Mouse (Mus musculus): Measurements from ENCODE around the gene Nxpe5.
A peak's percentile ranks its signal among the peaks of the same experiment; 100 is the strongest.

Gene Nxpe5

DNA sequence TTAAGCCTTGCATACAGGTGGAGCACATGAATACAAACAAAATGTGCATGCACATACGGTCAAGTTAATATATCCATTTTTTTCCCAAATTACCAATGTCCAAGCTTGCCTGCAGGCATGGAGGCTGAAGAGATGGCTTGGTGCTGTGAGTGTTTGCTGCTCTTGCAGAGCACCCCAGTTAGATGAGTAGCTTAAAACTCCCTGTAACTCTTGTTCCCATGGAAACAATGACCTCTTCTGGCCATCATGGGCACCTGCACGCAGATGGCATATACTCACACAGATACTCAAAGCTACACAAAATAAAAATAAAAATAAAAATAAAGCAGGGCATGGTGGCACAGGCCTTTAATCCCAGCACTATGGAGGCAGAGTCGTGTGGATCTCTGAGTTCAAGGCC is 27.4 kb downstream of the Nxpe5 start:
- DNase-seq (ENCODE audit: low spot score), result no peak

DNA sequence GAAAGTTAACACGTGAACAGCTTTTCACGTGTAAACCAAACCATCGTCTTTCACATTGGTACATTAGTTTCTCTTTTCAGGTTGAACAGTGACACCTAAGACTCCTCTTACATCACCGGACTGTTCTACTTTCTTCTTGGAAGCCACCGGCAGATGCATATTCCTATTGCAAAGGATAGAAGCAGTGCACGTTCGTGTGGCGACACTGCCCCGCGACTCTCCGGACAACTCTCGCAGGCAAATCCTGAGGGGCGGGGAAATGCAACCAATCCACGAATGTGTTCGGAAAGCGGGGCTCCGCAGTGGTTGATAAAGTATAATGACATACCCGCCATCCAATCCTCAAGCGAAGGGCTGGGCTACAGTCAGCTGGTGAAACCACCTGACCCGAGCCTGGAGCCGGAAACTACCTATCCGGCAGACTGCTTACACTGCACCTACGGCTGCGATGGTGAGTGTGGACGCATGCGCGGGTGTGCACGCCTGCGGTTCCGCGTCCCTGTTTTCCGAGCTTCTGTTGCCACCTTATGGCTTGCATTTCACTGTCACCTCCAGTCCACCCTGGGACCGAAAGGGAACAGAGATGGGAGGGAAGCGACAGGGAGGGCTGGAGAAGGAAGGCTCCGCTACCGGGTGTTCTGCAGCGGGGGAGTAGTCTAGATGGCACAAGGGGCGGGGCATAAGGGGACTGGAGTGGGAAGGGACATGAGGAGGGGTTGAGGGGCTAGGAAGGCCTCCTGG is 29.8 kb downstream of the Nxpe5 start, which contains the start of gene Lamtor4:
Lamtor4 (plus strand) TSS at position 130 of the 741 bp plus-strand sequence.
- DNase-seq (ENCODE audit: low spot score), result peak; percentile 94

GRCm38 (mm10) chr5:138256094-138256467 is 30.4 kb downstream of the Nxpe5 start:
- DNase-seq (ENCODE audit: low spot score), result no peak

GRCm38 (mm10) chr5:138256966-138257584 is 31.4 kb downstream of the Nxpe5 start:
- DNase-seq (ENCODE audit: low spot score), result no peak

DNA sequence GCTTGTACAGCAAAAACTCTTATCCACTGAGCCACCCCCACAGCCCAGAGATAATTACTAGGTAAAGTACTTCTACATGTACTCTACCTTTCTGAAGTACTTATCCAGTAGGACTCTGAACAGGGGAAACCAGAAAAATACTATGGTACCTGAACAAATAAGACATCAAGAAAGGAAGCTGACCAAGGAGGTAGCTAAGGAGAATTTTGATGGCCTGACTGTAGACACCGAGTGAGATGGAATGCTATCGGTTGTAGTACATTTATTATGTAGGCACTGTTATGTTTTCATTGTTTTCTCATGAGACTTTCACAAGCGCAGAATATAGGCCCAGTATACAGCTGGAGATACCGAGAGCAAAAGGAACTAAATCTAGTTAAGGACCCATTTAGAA is 31.9 kb downstream of the Nxpe5 start:
- DNase-seq (ENCODE audit: low spot score), result no peak

DNA sequence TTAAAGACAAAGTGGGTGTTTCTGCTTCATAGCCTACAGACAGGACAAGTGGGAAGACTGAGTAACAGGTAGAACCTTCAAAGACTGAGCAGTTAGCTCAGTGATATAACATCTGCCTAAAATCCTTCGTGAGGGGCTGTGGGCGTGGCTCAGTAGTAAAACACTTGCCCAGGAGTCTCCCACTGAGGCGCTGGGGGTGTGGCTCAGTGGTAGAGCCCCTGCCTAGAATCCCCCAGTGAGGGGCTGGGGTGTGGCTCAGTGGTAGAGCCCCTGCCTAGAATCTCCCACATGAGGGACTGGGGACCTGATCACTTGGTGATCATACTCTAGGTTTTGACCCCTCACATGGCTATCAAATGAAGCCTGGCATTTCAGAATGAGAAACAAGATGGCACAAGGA is 32.4 kb downstream of the Nxpe5 start:
- no peak for DNase-seq (ENCODE audit: low spot score)

- DNase-seq (ENCODE audit: low spot score), result no peak
These were observed 32.8 kb downstream of the Nxpe5 start for GRCm38 (mm10) chr5:138258542-138258941.

GRCm38 (mm10) chr5:138258993-138259392 is 33.3 kb downstream of the Nxpe5 start:
- DNase-seq (ENCODE audit: low spot score), result no peak

DNA sequence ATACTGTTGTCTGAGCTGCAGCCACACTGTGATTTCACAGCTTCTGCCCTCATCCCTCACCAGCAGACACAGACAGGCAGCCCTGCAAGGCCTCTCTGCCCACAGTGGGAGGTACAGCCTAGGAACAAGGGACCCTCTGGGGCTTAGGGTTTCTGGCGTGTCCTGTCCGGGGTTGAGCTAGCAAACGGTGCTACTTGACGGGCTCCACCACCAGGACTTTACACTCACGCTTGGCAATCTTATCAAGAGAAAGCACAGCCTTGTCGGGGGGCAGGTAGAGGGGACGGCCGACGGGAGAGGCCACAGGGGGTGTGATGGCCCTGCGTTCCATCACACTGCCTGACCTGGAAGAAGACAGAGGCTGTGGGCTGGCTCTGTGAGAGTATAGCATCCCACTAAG is 34.4 kb downstream of the Nxpe5 start:
- no peak for DNase-seq (ENCODE audit: low spot score)

DNA sequence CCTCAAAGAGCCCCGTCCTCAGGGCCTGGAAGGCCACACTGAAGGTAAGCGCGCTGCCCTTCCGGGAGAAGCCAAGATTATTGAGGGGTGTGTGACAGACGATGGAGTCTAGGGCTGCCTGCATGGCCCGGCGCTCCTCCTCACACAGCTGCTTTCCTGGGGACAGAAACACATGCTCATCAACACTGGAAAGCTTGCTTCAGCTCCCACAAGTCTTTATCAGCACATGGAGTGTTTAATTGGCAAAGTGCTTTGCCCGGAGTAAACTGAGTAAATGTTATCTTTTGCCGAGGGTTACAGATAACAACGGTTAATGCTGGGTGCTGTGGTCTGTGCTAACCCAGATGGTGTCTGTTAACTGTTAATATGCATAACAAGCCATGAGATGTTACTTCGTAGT is 35.1 kb downstream of the Nxpe5 start:
- DNase-seq (ENCODE audit: low spot score), result no peak

GRCm38 (mm10) chr5:138262001-138262400 is 36.3 kb downstream of the Nxpe5 start:
- DNase-seq (ENCODE audit: low spot score), result no peak

DNA sequence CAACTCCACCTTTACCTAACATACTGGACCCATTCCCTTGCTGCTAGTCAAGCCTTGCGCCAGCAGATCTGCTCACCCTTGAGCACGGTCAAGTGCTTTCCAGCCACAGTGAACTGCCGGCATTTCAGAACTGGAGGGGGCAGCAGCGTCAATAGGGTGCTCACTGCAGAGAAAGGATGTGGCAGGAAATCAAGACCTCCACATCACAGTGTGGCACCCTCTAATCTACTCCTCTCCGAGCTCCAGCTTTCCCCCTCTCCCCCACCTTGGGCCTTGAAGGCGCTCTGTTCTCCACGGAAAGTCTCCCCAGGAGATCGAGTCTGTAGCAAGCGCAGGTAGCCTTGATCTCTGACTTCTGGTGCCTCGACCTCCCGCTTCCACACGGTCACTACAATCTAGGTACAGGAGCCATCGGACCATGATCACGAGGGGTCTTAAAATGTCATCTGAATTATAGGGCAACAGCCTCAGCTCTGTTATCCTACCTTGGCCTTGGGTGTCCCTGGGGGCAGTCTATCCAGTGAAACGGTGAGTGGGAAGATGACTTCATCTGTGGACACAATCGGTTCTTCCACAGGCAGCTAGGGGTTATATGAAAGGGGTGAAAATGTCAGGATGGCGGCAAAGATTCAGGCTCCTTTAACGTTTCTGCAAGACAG is 37.0 kb downstream of the Nxpe5 start:
- DNase-seq (ENCODE audit: low spot score), result no peak

- peak; percentile 89 for DNase-seq (ENCODE audit: low spot score)
These were observed 37.8 kb downstream of the Nxpe5 start, which contains the start of gene BC037034 for GRCm38 (mm10) chr5:138263260-138264206. Gene BC037034 (minus strand): TSS chr5:138264033.

GRCm38 (mm10) chr5:138264207-138264578 is 38.5 kb downstream of the Nxpe5 start:
- no peak for DNase-seq (ENCODE audit: low spot score)

GRCm38 (mm10) chr5:138265712-138266111 is 40.0 kb downstream of the Nxpe5 start:
- DNase-seq (ENCODE audit: low spot score), result no peak

GRCm38 (mm10) chr5:138267114-138267513 is 41.4 kb downstream of the Nxpe5 start:
- no peak for DNase-seq (ENCODE audit: low spot score)

DNA sequence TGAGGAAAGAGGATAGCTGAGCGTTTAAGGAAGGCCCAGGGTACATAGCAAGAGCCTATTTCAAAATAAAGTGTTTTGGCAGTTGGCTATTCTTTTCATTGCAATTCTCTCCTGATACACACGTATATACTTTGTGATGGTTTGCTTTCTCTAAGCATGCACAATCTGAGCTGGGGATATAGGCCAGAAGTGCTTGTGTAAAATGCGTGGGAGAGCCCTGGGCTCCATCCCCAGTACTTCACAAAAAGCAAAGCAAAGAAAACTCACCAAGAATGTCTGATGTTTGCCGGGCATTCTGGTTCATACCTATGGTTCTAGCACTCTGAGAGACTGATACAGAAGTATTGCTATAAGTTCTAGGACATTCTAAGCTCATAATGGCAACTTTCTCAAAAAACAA is 43.3 kb downstream of the Nxpe5 start:
- DNase-seq (ENCODE audit: low spot score), result no peak

- no peak for DNase-seq (ENCODE audit: low spot score)
These were observed 45.5 kb downstream of the Nxpe5 start for GRCm38 (mm10) chr5:138271232-138271631.

GRCm38 (mm10) chr5:138272409-138272923 is 46.8 kb downstream of the Nxpe5 start, which contains the start of gene Gal3st4:
Gene Gal3st4 (minus strand): TSS chr5:138272840.
- DNase-seq (ENCODE audit: low spot score), result no peak

DNA sequence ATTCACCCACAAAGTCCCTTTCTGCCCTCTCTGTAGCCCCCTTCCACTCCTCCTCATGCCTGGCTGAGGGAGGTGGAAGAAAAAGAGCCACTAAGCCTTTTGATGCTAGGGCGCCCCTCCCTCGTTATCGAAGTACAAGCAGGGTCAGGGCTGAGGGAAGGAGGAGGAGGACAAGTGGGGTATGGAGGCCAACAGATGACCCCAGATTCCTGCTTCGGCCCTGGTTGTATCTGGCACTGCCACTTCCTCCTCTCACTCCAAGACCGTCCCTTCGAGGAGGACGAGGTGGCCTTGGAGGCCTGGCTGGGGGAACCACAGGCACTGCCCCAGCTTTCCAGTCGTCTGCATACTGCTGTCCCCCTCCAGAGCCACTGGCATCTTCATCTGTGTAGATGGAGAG is 48.5 kb downstream of the Nxpe5 start:
- DNase-seq (ENCODE audit: low spot score), result no peak

DNA sequence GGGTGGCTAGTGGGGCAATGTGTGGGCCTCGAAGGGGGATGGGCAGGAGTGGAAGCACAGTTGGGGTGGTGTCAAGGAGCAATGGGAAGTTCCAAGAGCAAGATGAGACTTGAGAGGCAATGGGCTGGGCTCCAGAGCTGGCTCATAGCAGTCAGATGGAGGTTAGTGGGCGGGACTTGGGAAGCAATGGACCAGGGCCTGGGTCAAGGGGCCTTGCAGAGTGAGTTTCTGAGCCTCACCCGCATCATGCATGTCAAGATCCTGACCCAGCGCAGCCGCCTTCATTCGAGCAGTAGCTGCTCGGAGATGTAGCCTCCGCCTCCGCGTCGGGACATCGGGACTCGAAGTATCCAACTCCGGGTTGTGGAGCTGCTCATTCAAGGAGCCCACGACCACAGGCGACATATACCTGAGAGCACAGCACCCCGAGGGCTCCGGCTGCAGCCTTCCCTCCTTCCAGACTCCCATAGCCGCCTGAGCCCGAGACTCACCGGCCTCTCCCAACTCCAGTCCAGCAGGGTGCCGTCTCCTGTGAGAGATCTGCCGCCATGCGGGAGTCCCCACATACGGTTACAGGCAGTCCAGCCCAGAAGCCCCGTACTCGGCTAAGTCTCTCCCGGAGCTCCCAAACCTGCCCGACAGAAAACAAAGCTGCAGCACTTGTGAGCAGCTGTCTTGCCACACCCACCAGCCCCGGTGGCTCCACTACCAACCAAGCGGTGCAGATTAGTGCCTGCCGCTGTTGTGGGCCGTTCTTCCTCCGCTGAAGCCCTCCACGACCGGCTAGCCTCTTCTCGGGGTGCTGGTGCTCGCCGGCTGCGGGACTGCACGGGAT is 49.7 kb downstream of the Nxpe5 start:
- DNase-seq (ENCODE audit: low spot score), result no peak
